Mouse (Mus musculus): ENCODE measurements around the gene Gpld1.

The Gpld1 gene

DNA sequence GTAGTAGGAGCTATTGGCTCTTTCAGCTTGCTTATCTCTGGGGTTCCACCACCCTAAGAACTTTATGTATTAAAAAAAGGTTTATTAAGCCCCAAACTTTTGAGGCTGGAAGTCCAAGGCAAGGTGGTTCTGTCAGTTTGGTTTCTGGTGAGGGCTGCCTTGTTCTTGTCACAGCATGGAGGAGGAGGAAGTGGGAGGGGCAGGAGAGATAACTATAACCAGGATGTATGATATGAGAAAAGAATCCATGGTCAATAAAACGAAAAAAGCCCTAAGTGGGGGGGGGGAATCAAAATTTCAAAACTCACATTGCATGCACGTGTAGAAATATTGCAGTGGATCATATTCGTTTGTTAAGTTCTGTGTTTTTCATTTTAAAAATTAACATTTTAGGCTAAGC is 80.2 kb downstream of the Gpld1 start:
- no peak for DNase-seq (ENCODE audit: low spot score)

DNA sequence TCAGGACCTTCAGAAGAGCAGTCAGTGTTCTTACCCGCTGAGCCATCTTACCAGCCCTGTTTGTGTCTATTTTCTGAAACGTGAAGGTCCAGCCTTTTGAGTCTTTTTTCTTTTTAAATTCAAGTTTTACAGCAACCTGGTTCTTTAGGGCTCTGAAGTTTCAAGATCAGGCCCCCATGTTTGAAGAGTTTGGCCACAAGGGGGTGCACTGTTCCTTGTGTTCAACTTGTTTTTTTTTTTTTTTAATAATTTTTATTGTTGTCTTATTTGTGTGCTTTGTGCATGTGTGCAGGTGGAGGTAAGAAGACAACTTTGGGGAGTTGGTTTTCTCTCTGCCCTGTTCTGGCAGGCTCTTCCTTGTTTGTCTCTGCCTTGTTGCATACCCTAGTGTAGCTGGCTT is 81.7 kb downstream of the Gpld1 start:
- peak; percentile 40 for DNase-seq (ENCODE audit: low spot score)

DNA sequence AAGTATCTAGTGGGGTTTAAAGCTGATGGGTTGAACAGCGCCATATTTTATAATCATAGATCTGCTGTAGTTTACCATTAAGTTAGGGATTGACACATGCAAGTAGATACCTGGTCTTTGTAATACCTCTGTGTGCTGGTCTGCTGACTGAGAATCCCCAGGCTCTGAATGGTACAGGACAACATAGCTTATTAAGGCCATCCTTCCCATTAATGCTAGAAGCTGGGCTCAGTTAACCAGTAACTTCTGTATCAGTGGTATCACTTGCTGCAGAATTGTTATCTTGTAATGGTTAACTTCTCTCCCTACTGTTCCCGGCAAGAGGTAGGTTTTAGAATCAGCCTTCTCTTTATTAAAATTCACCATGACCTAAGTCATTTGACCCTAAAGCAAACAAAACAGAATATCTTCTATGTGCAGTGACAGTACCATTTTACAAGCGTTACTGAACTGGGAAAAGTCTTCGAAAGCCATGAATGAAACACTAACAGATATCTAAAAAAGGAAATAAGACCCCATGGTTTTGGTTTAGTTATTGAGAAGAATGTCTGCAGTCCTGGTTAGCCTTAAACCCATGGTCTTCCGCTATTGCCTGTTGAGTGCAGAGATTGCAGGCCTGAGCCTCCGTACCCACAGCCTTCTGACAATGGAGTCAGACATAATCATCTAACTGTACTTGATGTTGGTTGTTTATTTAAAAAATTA is 83.6 kb downstream of the Gpld1 start:
- no peak for DNase-seq (ENCODE audit: low spot score)

DNA sequence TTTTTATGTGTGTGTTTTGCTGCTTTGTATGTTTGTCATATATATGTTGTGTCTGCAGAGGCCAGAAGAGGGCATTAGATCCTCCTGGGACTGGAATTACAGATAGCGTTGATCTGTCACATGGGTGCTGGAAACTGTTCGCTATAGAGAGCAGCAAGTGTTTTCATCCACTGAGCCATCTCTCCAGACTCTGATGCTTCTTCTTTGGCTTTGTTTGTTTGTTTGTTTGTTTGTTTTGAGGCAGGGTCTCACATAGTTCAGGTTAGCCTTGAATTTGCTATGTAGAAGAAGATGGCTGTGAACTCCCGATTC is 84.1 kb downstream of the Gpld1 start:
- DNase-seq (ENCODE audit: low spot score): no peak

DNA sequence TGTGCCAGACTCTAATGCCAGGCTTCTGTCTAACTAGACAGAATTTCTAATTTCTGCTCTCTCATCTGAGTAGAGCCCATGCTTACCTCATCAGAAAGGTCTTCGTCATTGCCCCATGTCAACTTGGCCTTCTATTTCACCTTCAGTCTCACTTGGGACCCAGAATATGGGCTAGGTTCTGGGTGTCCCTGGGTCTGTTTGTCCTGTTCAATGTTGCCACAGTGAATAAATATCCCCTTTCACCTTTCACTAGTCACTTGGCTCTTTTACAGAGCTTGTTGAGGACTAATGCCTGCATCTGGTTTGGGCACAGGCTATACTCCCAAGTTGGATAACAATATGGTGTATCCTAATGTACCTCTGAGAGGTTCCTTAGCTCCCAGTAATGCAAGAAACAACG is 96.5 kb downstream of the Gpld1 start:
- DNase-seq (ENCODE audit: low spot score): no peak

Data from urinary bladder, postnatal 14 days (tissue).